Mouse (Mus musculus): ENCODE data around the gene Cdk5rap3.

Cdk5rap3 gene

GRCm38 (mm10) chr11:96895886-96896285 is 20.4 kb downstream of the Cdk5rap3 start:
- DNase-seq (ENCODE audit: low spot score in 2 of 2), result no peak

DNA sequence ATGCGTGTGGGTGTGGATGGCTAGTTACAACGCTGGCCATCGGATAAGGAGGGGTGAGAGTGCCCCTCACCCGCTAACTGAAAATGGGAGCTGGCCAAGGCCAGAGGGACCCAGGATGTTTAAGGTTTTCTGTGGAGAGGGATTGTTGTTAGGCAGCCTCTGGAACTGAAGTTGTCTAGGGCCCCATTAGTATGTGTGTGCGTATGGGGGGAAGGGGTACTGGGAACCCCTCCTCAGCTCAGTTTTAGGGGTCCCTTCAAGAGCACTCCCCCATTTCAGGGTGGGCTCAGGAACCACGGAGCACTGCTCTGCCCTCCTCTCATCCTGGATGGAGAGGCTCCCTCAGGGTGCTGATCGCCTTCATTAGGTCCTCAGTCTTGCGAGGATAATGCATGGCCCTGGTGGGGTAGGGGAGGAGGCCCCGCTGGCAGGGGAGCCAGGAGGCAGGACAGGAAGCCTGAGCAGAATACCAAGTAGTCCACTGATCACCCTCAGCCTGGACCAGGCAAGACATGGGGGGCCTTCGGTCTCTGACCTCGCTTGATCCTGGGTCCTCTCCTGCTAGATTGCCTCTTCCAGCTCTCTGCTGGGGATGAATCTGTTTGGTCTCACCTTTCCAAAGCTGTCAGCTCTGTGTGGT is 23.0 kb downstream of the Cdk5rap3 start:
- DNase-seq (ENCODE audit: low spot score in 2 of 2), result no peak

GRCm38 (mm10) chr11:96891784-96892527 is 24.3 kb downstream of the Cdk5rap3 start:
- no peak for DNase-seq (ENCODE audit: low spot score in 2 of 2)

GRCm38 (mm10) chr11:96886942-96887546 is 29.3 kb downstream of the Cdk5rap3 start:
- DNase-seq (ENCODE audit: low spot score in 2 of 2), result no peak

DNA sequence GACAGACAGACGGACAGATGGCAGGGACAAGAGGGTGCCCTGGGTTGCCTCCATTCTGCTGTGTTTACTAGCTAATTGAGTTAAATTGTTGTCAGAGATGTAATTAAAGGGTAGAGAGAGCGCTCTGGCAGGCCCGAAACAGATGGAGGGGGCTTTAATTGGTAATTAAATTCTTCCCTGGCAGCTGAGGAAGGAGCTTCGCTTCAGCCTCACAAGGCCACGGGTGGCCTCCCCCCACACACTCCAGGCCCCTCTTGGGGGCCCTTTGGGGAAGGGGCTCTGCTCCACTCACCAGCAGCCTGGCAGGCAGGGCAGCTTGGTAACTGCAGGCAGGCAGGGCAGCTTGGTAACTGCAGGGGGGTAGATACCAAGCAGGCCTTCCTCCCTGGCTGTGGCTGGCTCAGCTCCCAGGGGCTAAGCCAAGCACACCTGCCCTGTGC is 30.4 kb downstream of the Cdk5rap3 start:
- DNase-seq (ENCODE audit: low spot score in 2 of 2), result no peak

- DNase-seq (ENCODE audit: low spot score in 2 of 2), result no peak
Observed at GRCm38 (mm10) chr11:96880296-96880695, 36.0 kb downstream of the Cdk5rap3 start.

GRCm38 (mm10) chr11:96879359-96879758 is 36.9 kb downstream of the Cdk5rap3 start:
- DNase-seq (ENCODE audit: low spot score in 2 of 2), result no peak

DNA sequence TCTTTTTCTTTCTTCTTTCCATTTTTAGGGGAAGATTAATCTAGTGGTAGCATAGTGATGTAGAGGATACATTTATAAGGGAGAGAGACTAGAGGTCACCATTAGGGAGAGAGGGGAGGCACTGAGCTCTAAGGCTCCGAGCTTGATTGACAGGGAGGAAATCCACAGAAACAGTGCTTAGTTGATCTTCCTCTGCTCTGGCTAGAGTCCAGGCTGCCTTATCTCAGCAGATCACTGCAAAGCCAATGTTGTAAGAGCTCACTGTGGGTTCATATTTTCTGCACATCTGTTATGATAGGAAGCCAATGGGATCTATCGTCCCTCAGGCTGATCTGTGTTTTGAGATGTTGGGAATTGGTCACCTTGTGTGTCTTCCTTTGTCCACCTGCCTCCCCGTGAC is 37.6 kb downstream of the Cdk5rap3 start:
- DNase-seq (ENCODE audit: low spot score in 2 of 2), result no peak

DNA sequence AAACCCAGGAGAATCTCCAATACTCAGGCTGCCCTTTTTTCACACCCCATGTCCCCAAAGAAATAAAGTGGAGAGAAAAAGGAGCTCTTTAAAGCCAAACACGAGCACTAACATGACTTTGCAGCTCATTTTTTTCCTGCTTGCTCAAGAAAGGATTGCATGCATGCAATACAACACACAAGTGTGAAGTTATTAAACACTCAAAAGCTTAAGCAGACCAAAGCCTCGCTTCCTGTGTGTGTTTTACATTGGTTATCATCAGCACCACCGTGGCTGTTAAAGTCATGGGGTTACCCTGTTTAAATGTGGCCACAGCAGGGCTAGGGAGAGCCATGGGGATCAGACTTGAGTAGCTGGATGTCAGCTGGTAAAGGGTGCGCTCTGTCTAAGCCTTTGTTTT is 39.2 kb downstream of the Cdk5rap3 start:
- no peak for DNase-seq (ENCODE audit: low spot score in 2 of 2)

DNA sequence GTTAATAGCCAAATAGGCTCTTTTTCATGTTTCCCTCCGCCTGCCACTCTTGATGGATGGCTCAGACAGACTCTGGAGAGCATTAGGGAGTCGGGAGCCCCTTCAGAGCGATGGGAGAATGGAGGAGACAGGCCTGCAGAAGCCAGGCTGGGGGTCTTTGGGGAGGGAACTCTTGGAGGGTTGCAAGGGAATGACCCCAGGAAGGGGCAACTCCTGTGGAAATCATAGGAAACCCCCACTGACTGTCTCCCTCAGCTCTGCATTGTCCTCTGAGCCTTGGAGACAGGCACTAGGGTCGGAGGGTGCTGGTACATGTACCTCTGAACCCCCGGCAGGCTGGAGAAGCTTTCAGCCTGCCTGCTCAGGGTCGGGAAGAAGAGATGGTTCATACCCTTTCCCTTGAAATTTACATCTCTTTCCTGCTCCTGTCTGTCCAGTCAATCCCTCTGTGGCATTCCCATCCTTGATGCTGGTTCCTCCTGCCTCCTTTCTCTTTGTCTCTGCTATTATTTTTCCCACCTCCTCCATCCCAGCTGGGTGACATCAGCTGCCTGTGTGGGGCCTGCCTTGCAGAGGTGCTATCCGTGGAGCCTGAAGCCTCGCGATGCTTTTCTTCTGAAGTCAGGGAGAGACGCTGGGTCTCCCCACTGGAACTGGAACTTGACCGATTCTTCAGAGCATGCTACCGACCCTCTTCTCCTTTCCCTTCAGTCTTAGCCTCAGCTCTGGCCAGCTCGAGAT is 39.8 kb downstream of the Cdk5rap3 start:
- no peak for DNase-seq (ENCODE audit: low spot score in 2 of 2)

GRCm38 (mm10) chr11:96875745-96876144 is 40.6 kb downstream of the Cdk5rap3 start:
- peak; percentile 45 to 70 for DNase-seq (ENCODE audit: low spot score in 2 of 2)

DNA sequence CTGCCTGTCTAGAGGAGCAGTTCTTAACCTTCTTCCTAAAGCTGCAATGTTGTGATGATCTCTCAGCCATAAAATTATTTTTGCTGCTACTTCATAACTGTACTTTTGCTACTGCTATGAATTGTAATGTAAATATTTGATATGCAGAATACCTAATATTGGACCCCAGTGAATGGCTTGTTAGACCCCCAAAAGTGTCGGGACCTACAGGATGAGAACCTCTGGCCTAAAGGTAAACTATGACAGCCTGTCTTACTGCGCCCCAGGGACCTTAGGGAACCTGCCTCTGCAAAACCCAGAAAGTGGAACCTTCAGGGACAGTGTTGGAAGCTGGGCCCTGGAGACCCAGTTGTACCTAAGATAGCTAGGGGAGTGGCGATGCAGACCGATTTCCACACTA is 41.0 kb downstream of the Cdk5rap3 start:
- DNase-seq (ENCODE audit: low spot score in 2 of 2), result no peak

- DNase-seq (ENCODE audit: low spot score in 2 of 2), result no peak
Observed at GRCm38 (mm10) chr11:96873601-96874140, 42.6 kb downstream of the Cdk5rap3 start.

DNA sequence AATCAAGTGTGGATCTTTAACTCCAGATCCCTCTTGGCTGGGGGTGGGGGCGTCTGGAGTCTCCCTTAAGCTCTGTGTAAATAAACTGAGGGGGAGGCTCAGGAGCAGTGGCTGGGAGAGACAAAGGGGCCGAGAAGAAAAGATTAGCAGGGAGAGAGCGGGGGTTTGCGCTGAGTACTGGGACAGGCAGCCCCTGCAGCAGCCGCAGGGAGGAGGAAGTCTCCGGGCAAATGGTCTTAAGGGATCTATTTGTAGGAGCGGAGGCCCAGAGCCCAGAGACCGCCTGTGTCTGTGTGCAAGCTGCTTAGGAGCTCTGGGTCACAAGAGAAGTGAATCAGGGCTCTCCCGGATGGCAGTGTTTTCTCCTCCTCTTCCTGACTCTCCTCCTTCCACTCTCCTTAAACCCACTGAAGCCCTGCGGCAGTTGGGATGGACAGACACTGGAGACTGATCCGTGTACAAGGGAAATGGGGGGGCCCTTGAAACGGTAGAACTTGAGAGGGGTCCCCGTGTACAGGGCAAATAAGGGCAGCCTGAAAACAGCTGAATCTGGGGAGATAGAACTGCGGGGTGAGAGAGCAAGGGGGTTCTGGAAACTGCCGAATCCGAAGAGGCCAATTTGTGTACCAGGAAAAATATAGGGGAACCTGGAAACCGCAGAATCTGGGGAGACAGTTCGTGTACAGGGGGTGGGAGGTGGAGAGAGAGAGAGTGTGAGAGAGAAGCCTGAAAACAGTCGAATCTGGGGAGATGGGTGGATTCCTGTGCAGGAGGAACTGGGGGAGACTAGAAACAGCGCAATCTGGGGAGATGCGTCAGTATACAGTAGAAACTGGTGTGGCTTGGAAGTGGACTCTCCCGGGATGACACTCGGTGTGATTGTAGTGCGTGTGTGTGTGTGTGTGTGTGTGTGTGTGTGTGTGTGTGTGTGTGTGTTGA is 43.6 kb downstream of the Cdk5rap3 start:
- no peak for DNase-seq (ENCODE audit: low spot score in 2 of 2)

DNA sequence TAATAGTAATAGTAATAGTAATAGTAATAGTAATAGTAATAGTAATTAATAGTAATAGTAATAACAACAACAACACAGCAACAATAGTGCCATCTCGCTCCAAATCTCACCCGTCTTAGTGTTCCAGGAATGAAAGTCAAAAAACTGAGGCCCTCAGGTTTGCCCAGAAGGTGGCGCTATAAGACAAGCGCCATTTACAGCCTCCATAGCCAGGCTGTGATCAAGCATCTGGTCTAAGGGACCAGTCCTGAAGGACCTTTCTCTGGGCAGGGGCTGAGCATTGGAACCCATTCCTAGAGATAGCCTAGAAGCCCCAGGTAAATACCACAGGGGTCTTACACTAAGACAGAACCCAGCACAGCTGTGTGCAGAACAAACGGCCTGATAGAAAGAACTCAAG is 49.1 kb downstream of the Cdk5rap3 start:
- peak in 1 of 2 experiments; percentile 63 for DNase-seq (ENCODE audit: low spot score in 2 of 2)

- no peak for DNase-seq (ENCODE audit: low spot score in 2 of 2)
Observed at GRCm38 (mm10) chr11:96863206-96863995, 52.9 kb downstream of the Cdk5rap3 start.

- no peak for DNase-seq (ENCODE audit: low spot score in 2 of 2)
Observed at GRCm38 (mm10) chr11:96862534-96862933, 53.8 kb downstream of the Cdk5rap3 start.

DNA sequence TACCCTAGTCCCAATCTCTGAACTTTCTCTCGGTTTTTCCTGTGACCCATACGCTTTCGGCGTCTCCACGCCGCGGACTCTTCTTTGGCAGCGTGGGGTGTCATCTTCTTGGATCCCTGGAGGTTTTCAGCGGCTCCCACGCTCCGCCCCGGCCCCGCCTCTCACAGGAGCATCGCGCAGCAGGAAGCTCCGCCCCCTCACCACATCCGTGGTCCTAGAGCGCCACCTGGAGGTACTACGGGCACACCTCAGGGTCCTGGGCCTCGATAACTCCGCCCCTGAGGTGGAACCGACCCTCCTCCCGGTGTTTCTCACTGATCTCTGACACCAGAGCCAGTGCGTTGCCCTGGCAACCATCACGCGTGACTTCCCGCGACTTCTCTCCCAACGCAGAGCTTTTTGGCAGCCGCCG is 54.4 kb downstream of the Cdk5rap3 start:
- DNase-seq (ENCODE audit: low spot score in 2 of 2), result peak; percentile 88 to 98

DNA sequence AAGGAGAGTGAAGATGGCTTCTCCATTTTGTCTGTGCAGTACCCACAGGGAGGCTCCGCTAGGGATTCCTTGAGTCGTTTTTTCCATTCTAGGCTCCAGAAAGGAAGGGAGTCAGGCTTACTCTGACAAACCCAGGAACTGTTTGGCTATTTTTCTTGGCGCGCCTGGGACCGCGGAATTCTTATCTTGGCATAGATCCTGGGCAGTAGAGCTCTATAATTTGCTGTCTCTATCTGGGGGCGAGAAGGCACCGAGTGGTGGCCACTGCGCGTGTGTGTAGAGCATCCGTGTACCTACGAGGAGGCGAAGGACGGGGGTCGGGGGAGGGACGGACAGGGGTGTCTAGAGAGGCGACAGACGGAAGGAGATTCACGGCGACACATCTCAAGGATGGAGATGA is 54.9 kb downstream of the Cdk5rap3 start:
- DNase-seq (ENCODE audit: low spot score in 2 of 2), result no peak

DNA sequence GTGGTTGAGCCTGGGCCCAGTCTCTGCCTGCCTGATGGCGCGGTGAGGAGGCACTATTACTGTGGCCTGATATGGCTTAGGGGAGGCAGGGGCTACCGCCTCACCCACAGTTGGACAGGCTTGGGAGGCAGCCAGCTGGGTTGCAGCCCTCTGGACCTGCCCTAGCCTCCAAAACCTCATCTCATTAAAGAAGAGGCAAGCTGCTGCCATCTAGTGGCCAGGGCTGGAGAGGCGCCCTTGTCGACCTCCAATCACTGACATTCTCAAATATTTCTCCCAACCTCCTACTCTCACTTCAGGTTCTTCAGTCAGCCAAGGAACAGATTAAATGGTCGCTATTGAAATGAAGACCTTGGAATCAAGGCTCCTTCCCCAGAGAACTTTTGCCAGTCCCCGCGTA is 55.7 kb downstream of the Cdk5rap3 start:
- DNase-seq (ENCODE audit: low spot score in 2 of 2), result peak; percentile 18 to 68
